Mouse (Mus musculus) brain, embryonic 14.5 days (tissue): ENCODE measurements around the gene Sergef.

Experiments used
- CTCF ChIP-seq: fragments of 200-500 bp; IDR thresholded peaks from 2 replicates; pipeline ENCODE4 v1.5.1; 2012; ENCODE audit warnings: inconsistent platforms, mild to moderate bottlenecking, moderate library complexity, borderline replicate concordance; ENCODE audit not compliant: insufficient read depth, insufficient read length; ENCODE audit errors: extremely low read depth
- POLR2A ChIP-seq: fragments of 200-500 bp; IDR thresholded peaks from 2 replicates; pipeline ENCODE4 v1.6.1; 2012; ENCODE audit warnings: mild to moderate bottlenecking, inconsistent platforms, borderline replicate concordance; ENCODE audit not compliant: poor library complexity, insufficient read depth, insufficient read length, severe bottlenecking; ENCODE audit errors: extremely low read depth

- TF ChIP-seq CTCF = no peak
- TF ChIP-seq POLR2A = no peak
These were observed 244.0 kb downstream of the Sergef start for GRCm38 (mm10) chr7:46395571-46395970.
